Mouse (Mus musculus) splenic B cell, adult 2 months (primary cell): Measurements from ENCODE around the gene Mc1r.
A peak's percentile ranks its signal among the peaks of the same experiment; 100 is the strongest.
"Not testable (repeated sequence)": the region's sequence is repeated elsewhere in the genome, so short reads cannot be mapped to it uniquely, and the experiment has no call there.

Experiments
- DNase-seq: peaks from one replicate; pipeline ENCODE4 v3.0.0-alpha.2; 2011; ENCODE audit warnings: low read depth, low spot score
- H3K27me3 ChIP-seq: 2 replicates; pipeline ENCODE4 v1.6.1; 2012; ENCODE audit warnings: mild to moderate bottlenecking, low read length, moderate library complexity, mixed read lengths; ENCODE audit not compliant: control insufficient read depth, poor library complexity, insufficient read depth, severe bottlenecking
- H3K36me3 ChIP-seq: 2 replicates; pipeline ENCODE4 v1.6.1; 2012; ENCODE audit warnings: mild to moderate bottlenecking, low read length, moderate library complexity, mixed read lengths; ENCODE audit not compliant: control insufficient read depth, poor library complexity, insufficient read depth, severe bottlenecking

The Mc1r gene

GRCm38 (mm10) chr8:123420525-123421281 is 13.8 kb downstream of the Mc1r start:
- Histone ChIP-seq H3K27me3 (no peaks in the 10 kb centered on the region), H3K36me3 (no peaks in the 10 kb centered on the region)
- DNase-seq: no peak

DNA sequence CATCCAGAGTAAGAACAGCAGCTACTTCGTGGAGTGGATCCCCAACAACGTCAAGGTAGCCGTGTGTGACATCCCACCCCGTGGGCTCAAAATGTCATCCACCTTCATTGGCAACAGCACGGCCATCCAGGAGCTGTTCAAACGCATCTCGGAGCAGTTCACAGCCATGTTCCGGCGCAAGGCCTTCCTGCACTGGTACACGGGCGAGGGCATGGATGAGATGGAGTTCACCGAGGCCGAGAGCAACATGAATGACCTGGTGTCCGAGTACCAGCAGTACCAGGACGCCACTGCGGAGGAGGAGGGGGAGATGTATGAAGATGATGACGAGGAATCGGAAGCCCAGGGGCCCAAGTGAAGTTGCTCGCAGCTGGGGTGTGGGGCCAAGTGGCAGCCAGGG is 14.4 kb downstream of the Mc1r start:
- no peak for DNase-seq
- Histone ChIP-seq H3K36me3 (no peaks in the 10 kb centered on the region), H3K27me3 (no peaks in the 10 kb centered on the region)

DNA sequence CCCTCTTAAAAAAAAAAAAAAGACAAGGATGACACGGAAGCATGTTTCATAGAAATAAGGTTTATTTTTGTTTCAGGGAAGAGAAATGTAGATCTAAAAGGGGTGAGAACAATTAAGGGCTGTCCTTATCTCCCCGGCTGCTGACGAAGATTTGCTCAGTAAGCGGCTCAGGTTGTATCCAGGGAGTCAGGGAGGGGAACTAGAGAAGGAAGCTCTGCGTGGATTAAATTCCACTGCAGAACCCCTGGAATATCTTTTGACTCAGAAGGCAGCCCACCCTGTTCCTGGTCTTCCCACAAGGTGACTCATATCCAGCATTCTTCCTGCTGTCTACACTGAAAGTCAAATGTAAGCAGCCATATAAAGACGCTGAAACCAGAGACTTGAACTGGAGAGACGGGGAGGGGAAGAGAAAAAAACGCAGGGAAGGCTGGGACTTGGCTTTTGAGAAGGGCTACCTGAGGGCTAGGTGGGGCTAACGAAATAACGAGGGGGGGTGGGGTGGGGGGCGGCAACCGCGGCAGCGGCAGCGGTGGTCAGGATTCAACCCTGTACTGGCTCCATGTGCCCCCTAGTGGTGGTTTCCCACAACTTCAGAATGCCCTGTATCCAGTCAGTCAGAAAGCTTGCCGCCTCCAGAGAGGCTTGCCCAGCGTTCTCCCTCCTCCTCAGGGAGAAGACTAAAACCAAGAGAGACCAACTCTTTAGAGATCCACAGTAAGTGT is 15.3 kb downstream of the Mc1r start:
- Histone ChIP-seq H3K36me3 (no peaks in the 10 kb centered on the region), H3K27me3 (no peaks in the 10 kb centered on the region)
- peak; percentile 77 for DNase-seq

DNA sequence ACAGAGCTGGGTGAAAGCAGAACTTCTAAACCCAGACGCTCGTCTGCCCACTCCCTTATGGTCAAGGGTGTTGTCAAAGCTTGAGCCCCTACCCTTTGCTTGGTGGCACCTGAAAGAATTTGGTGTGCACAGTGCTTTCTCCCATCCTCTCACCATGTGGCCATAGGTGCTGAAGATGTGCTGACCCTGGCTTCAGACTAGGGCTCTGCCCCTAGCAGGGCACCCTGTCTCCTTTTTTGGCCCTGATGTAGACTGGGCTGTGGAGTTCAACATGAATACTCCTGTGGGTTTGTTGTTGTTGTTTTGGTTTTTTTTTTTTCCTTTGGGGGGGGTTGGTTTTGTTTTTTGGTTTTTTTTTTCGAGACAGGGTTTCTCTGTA is 15.9 kb downstream of the Mc1r start:
- Histone ChIP-seq H3K36me3 (no peaks in the 10 kb centered on the region), H3K27me3 (no peaks in the 10 kb centered on the region)
- no peak for DNase-seq

DNA sequence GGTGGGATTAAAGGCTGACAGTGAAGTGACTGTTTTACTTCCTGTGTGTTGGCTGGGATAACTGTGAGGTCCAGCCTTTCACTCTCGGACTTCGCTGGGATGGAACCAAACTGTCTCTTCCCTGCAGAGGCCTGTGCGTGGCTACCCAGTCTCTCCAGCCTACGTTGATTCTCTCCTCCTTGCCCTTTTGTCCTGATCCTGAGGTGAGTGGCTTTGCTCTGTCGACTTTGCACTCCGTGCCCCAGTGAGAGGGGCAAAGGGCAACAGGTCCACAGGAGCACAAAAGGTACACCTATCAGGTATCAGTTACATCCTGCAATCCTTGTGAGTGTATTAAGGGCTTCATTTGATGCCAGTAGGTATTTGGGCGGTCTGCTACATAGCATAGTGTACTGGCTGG is 16.5 kb downstream of the Mc1r start, which contains the start of gene Def8:
TSS of gene Def8 (plus strand) at position 87 of the 400 bp plus-strand sequence.
- Histone ChIP-seq H3K36me3 (no peaks in the 10 kb centered on the region), H3K27me3 (no peaks in the 10 kb centered on the region)
- DNase-seq: no peak

DNA sequence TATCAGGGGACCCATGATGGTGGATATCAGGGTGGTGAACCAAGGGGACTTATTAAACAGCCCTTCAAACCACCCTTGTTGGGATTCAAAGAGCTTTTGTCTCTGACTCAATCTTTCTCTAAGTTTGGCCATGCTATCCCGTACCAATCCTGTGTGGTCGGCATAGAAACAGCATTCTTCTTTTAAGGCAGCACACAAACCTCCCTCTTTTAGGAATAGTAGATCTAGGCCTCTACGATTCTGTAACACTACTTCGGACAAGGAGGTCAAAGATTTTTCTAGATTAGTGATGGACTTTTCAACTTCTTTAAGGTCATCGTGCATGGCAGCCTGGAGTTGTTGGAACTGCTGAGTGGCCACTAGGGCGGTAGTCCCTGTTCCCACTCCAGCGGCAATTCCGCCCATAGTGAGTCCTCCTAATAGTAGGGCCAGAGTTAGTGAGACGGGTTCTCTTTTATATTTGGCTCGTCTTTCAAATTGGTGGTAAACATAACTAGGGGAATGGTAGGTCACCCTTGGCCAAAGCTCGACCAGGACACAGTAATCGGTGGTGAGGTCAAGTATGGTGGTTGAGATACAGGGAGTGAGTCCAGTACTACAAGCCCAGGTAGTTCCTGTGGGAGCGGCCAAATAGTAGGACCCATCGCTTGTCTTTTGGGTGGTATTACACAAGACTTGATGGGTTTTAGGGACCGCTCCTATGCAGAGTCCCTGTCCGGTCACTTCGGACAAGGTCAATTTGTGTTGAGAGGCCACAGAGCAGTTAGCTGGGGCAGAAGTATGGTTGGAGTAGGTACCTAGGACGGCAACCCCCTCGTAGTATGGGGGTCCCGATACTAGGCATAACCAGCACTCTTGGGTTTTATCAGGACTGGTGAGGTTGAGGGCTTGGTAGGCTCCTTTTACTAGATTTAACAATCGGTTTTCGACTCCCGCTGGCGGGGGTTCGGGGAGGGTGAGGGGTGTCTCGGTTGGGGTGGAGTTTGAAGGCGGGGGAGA is 19.9 kb downstream of the Mc1r start:
- H3K36me3 ChIP-seq: no peaks in the 10 kb centered on the region
- DNase-seq: no peak
- H3K27me3 ChIP-seq: no peaks in the 10 kb centered on the region

DNA sequence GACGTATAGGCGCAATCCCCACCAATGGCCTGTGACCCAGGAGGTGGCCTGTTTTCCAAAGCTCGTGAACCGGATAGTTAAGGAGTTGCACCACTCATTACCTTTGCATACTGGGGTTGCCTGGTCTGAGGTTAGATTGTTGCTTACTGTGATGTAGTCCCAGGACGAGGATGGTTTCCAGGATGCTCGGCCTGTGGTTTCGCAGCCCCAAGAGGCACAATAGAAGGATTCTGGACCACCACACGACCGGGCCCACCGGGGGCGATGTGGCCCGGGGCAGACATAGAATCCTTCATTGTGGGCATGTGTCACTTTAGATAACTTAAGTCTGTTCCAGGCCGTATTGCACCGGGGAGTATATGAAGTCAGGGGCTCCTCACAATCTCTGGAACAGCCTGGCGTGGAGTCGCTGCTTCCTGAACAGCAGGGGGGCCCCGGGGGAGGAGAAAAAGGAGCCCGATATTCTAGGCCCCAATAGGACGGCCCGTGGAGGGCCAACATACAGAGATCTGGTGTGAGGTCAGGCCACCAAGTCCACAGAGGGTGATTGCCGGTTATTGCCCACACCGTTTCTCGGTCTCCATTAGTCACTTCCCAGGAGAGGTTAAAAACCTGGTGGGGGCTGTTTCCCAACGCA is 20.9 kb downstream of the Mc1r start:
- Histone ChIP-seq H3K27me3 (no peaks in the 10 kb centered on the region), H3K36me3 (no peaks in the 10 kb centered on the region)
- no peak for DNase-seq

- Histone ChIP-seq H3K27me3 (no peaks in the 10 kb centered on the region), H3K36me3 (no peaks in the 10 kb centered on the region)
- no peak for DNase-seq
Observed at GRCm38 (mm10) chr8:123428343-123428893, 21.5 kb downstream of the Mc1r start.

DNA sequence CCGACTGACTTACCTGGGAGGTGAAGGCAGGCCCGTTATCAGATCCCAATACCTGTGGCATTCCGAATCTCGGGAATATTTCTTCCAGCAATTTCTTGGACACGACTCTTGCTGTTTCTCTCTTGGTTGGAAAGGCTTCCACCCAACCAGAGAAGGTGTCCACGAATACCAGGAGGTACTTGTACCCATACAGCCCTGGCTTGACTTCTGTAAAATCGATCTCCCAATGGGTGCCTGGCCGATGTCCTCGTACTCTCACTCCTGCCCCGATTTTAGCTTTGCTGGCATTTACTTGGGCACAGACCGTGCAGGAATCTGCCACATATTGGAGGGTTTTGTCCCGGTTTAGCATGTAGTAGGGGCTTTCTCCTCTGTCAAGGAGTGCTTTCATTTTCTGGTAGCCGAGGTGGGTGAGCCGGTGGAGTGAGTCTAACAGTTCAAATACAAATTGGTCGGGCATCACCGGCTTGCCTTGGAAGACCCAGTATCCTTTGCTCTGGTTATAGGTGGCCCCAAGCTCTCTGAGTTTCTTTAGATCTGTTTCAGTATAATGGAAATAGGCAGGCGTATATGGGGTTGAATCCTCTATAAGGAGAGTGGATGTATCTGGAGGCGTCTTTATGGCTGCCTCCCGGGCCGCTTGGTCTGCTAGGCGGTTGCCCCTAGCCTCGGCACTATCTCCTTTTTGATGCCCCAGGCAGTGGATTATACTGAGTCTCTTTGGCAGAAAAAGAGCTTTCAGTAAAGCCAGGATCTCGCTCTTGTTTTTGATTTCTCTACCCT is 22.2 kb downstream of the Mc1r start:
- Histone ChIP-seq H3K36me3 (no peaks in the 10 kb centered on the region), H3K27me3 (no peaks in the 10 kb centered on the region)

GRCm38 (mm10) chr8:123429722-123430013 is 22.8 kb downstream of the Mc1r start:
- H3K27me3 ChIP-seq, DNase-seq: not testable (repeated sequence)

More for the DNA sequence above, 22.2 kb downstream of the Mc1r start:
- no peak for DNase-seq

DNA sequence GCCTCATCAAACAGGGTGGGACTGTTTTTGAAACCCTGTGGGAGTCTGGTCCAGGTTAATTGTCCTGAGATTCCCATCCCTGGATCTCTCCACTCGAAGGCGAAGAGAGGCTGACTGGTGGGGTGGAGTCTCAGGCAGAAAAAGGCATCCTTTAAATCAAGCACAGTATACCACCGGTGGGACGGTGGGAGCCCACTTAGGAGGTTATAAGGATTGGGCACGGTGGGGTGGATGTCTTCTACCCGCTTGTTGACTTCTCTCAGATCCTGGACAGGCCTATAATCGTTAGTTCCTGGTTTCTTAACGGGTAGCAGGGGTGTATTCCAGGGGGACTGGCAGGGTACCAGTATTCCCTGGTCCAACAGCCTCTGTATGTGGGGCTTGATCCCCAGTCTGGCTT is 24.0 kb downstream of the Mc1r start:
- not testable (repeated sequence) for H3K36me3 ChIP-seq, DNase-seq, H3K27me3 ChIP-seq

More at GRCm38 (mm10) chr8:123429722-123430013, 22.8 kb downstream of the Mc1r start:
- H3K36me3 ChIP-seq: not testable (repeated sequence)

DNA sequence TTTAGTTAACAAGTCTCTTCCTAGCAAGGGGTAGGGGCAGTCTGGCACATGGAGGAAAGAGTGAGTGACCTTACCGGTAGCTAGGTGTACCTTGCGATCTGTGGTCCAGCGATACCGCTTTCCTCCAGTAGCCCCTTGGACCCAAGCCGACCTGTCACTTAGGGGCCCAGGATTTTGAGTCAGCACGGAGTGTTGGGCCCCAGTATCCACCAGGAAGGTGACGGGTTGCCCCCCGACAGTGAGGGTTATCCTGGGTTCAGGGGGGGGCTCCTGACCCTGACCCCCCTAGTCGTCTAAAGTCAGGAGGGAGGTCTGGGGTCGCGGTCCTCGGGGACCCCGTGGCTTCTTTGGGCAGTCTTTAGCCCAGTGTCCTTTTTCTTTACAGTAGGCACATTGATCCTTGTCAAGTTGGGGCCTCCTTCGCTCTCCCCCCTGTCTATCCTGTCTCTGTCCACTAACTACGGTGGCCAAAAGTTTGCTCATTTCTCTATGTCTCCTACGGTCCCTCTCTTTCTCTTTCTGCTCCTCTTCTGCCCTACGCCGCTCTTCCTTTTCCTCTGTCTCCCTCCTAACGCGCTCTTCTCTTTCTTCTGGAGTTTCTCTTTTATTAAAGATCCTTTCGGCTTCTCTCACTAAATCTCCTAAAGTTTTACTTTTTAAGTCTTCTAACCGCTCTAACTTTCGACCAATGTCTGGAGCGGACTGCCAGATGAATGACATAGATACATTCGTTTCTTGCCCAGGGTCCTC is 24.9 kb downstream of the Mc1r start:
- Histone ChIP-seq H3K27me3 (no peaks in the 10 kb centered on the region), H3K36me3 (no peaks in the 10 kb centered on the region)
- DNase-seq: no peak

DNA sequence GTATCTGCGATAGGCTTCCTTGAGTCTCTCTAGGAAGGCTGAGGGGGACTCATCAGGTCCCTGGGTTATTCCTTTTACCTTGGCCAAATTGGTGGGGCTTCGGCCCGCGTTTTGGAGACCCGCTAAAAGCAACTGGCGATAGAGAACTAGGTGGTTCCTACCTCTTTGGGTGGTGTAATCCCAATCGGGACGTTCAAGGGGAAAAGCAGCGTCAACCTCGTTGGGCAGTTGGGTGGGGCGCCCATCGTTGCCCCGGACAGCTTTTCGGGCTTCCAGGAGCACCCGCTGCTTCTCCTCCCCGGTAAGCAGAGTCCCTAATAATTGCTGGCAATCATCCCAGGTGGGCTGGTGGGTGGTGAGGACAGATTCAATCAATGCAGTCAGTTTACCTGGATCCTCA is 25.5 kb downstream of the Mc1r start:
- H3K27me3 ChIP-seq: no peaks in the 10 kb centered on the region
- H3K36me3 ChIP-seq: no peaks in the 10 kb centered on the region
- no peak for DNase-seq
